Mouse (Mus musculus) G1E-ER4 (cell line): ENCODE results near the gene Tmem91. TPM values are rescaled to one million over a fixed set of nuclear protein-coding genes. Genes with fewer than 3 reads are reported as not detected.

ENCODE experiments used
- GATA1 ChIP-seq: IDR thresholded peaks from one replicate; pipeline ENCODE4 v1.8.0; 2012; ENCODE audit warnings: low read length, inconsistent platforms
- polyA plus RNA-seq: library from polyadenylated mRNA; stranded (reverse); fragments of >175 nt; gene quantifications from 2 replicates; pipeline ENCODE4 v1.2.3, GENCODE M21; 2012

The Tmem91 gene
- polyA plus RNA-seq, 1 experiment: 2.8 TPM

GRCm38 (mm10) chr7:25704716-25705364 is 29.9 kb upstream of the Tmem91 start:
- no peak for TF ChIP-seq GATA1

- no peak for TF ChIP-seq GATA1
These were observed 29.0 kb upstream of the Tmem91 start for GRCm38 (mm10) chr7:25703793-25704494.

- no peak for TF ChIP-seq GATA1
These were observed 27.4 kb upstream of the Tmem91 start for GRCm38 (mm10) chr7:25702350-25702749.

GRCm38 (mm10) chr7:25700732-25701131 is 25.8 kb upstream of the Tmem91 start:
- no peak for TF ChIP-seq GATA1

- no peak for TF ChIP-seq GATA1
These were observed 24.9 kb upstream of the Tmem91 start for GRCm38 (mm10) chr7:25699851-25700250.

GRCm38 (mm10) chr7:25694104-25694503 is 19.1 kb upstream of the Tmem91 start:
- no peak for TF ChIP-seq GATA1

- no peak for TF ChIP-seq GATA1
These were observed 15.1 kb upstream of the Tmem91 start for GRCm38 (mm10) chr7:25690051-25690450.

- TF ChIP-seq GATA1: peak; percentile 85
These were observed 14.6 kb upstream of the Tmem91 start for GRCm38 (mm10) chr7:25689603-25690021.

GRCm38 (mm10) chr7:25688810-25689586 is 14.0 kb upstream of the Tmem91 start:
- no peak for TF ChIP-seq GATA1

- no peak for TF ChIP-seq GATA1
These were observed 12.9 kb upstream of the Tmem91 start for GRCm38 (mm10) chr7:25687811-25688401.

GRCm38 (mm10) chr7:25686680-25687531 is 11.9 kb upstream of the Tmem91 start, which contains the start of gene Tgfb1:
Gene Tgfb1 (plus strand): TSS chr7:25687002.
- no peak for TF ChIP-seq GATA1

GRCm38 (mm10) chr7:25685926-25686470 is 11.0 kb upstream of the Tmem91 start:
- TF ChIP-seq GATA1: no peak

GRCm38 (mm10) chr7:25684659-25685058 is 9.7 kb upstream of the Tmem91 start:
- no peak for TF ChIP-seq GATA1

GRCm38 (mm10) chr7:25683474-25684180 is 8.7 kb upstream of the Tmem91 start:
- peak; percentile 23 for TF ChIP-seq GATA1
